Mouse (Mus musculus) layer of hippocampus, postnatal 25 days (tissue): ENCODE measurements around the gene Pdcd6ip. TPM values are rescaled to one million over a fixed set of nuclear protein-coding genes. Genes with fewer than 3 reads are reported as not detected.
"Not testable (repeated sequence)": the region's sequence is repeated elsewhere in the genome, so short reads cannot be mapped to it uniquely, and the experiment has no call there.

Experiments
- DNase-seq, 2 experiments: peaks; one replicate each; pipeline ENCODE4 v3.0.0; 2022; ENCODE audit warnings: mixed read lengths in 2 of 2, low spot score in 1 of 2; ENCODE audit errors: extremely low spot score in 1 of 2
- total RNA-seq, 2 experiments: library from RNA; stranded (reverse); gene quantifications; 2 replicates each; pipeline ENCODE4 v1.2.3; 2021

Gene Pdcd6ip
- total RNA-seq = 10 to 100 TPM; 56.2 to 62.0 TPM

DNA sequence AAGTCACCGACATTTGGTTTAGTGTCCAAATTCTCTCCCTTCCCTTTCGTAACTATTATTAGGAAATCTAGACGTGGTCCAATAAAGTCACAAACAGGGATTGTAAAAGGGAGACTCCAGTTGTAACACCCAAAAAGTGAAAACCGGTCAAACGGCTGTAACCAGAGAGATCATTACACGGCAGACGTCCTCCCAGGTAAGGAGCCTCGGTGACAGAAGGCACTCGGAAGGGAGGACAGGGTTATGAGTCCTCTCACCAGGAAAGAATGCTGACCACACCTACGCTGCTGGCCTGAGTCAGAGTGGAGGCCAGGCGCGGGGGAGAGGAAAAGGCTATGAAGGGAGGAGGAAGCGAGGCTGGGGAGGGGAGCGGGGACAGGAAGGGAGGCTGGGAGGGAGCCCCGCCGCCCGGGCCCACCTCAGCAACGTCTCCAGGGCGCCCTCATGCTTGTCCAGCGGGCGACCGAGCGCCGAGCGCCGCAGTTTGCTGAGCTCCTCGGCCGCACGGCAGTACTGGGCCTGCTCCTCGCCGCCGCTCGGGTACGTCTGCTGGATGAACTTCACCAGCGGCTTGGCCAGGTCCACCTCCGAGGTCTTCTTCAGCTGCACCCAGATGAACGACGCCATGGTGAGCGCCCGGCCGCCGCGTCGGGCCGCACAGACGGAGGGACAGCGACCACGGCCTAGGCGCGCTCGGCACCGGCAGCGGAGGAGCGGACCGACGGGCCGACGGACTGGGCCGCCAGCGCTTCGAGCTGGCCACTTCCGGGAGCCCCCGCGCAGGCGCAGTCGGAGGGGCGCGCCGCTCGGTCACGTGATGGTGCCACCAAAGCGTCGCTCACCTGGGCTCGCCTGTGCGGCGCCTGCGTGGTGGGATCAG is at the start of gene Pdcd6ip:
Gene Pdcd6ip, minus strand, starts transcription at position 779 of the 880 bp plus-strand sequence.
- DNase-seq = peak; percentile 90 to 93

DNA sequence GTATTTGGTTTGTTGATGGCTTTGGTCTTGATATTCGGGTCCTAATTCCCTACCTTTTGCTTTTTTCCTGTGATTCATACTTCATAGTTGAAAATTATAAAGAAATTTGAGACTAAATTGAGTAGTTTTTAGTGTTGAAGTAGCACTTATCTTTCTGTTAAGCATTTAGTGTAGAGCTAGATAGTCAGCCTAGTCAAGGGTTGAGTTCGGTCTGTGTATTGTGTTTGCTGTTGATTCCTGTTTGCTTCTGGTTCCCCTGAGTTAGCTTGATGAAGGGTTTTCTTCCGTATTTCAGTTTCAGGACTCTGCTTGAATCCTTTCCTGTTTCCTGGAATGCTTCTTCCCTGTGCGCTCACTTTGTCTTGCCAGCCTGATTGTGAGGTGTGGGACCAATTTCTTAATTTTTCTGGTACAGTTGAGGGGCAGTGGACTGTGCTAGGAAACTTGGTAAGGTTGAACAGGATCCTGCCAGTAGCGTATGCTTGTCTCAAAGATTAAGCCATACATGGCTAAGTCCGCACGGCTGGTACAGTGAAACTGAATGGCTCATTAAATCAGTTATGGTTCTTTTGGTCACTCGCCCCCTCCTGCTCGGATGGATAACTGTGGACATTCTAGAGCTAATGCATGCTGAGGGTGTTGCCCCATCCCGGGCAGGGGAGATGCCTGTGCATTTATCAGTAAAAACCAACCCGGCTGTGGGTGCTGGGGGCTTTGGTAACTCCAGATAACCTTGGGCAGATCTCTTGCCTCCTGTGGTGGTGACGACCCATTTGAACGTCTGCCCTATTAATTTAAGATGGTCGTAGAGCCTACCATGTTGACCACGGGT is 48.0 kb upstream of the Pdcd6ip start:
- no peak for DNase-seq

- no peak for DNase-seq
Observed at GRCm38 (mm10) chr9:113749356-113749755, 41.3 kb upstream of the Pdcd6ip start.

GRCm38 (mm10) chr9:113743291-113743690 is 35.2 kb upstream of the Pdcd6ip start:
- no peak for DNase-seq

DNA sequence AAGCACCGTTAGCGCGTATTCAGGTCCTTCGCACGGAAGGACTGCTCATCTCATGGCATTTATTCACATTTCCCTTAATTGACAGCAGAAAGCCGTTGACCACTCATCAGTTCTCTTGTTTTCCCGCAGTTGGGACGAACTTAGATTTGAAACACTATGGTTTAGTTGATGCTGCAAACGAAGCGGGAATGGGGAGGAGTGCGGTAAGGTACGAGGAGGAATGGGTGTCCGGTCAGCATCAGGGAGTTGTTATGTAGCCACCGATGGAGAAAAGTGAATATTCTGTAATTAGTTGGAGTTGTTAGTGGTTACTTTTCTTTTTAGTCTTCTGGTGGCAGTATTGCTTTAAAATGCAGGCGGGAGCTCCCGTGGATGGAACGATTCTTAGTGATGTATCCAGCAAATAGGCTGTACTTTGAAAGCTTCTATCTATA is 34.3 kb upstream of the Pdcd6ip start:
- DNase-seq = peak in 1 of 2 experiments; percentile 11

DNA sequence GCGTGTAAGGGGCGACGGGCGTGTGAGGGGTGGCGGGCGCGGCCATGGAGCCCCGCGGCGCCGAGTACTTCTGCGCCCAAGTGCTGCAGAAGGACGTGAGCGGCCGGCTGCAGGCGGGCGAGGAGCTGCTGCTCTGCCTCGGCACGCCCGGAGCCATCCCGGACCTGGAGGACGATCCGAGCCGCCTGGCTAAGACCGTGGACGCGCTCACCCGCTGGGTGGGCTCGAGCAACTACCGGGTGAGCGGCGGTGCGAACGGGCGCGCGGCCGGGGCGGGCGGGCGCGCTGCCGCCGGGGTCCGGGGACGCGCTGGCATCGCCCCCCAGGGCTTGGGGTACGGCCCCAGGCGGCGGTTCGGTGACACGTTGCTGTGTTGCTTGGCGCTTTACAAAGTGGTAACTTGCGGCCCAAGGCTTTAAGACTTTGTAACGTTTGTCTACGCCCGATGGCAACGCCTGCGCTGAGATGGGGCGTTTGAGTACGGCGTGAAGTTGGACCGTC is 33.6 kb upstream of the Pdcd6ip start:
- peak; percentile 16 to 42 for DNase-seq

DNA sequence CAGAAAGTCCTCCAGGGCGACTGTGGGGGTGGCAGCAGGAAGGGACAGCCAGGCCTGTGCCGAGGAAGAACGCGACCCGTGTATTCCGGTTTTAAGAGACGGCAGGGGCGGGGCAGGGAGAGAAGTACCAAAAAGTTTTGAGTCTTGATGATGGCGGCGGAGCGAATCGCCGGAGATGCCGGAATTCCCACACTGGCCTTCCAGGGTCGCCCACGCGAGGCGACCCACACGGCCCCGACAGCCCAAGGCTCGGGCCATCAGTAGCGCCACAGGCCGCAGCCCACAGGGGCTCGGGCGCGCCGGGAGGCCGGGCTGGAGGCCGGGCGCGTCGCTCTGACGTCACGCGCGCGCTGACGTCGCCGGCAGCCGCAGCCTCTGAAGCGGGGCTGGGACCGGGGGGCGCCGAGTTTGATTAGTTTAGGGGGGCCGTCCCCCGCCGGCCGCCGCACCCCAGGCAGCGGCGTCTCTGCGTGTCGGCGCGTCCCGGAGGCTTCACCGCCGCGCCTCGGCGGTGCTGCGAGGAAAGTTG is 33.1 kb upstream of the Pdcd6ip start, which contains the start of gene Clasp2:
Gene Clasp2, plus strand, starts transcription at position 366 of the 529 bp plus-strand sequence.
- DNase-seq = peak; percentile 58 to 75

DNA sequence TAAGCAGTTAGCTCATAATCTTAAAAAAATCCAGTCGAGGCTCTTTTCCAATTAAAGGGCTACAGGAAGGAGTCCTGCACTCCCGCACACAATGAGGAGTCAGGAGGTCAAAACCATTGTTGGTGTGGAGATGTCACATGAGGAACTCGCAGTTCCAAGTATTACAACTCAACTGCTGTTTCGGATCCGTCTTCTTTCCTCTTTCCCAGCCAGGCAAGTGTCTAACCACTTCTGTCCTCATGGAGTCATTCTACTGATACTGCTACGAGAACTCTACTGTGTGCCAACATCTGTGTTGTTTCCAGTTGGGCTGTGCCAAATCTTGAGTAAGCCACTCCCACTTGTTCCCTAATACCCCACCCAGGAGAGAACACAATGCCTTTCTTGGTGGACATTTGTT is 30.9 kb upstream of the Pdcd6ip start:
- DNase-seq = no peak

GRCm38 (mm10) chr9:113738021-113738420 is 30.0 kb upstream of the Pdcd6ip start:
- no peak for DNase-seq

DNA sequence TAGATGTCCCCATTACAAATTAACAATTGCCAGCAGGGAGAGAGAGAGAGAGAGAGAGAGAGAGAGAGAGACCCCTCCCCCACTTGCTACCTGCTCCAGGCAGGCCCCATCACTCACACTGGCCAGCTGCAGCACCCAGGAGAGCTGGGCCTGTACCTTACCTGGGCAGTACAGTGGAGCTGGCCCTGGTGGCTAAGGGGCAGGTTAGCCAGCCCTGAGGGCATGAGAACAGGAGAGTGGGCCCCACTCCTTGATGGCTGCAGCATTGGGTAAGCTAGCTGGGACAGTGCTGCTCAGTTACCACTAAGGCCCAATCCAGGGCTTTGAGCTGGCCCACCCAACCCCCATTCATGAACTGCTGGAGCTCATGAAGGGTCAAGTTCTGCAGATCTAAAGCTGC is 27.9 kb upstream of the Pdcd6ip start:
- no peak for DNase-seq

GRCm38 (mm10) chr9:113731540-113731939 is 23.5 kb upstream of the Pdcd6ip start:
- no peak for DNase-seq

GRCm38 (mm10) chr9:113726991-113727680 is 19.1 kb upstream of the Pdcd6ip start:
- no peak for DNase-seq

- no peak for DNase-seq
Observed at GRCm38 (mm10) chr9:113726131-113726530, 18.1 kb upstream of the Pdcd6ip start.

DNA sequence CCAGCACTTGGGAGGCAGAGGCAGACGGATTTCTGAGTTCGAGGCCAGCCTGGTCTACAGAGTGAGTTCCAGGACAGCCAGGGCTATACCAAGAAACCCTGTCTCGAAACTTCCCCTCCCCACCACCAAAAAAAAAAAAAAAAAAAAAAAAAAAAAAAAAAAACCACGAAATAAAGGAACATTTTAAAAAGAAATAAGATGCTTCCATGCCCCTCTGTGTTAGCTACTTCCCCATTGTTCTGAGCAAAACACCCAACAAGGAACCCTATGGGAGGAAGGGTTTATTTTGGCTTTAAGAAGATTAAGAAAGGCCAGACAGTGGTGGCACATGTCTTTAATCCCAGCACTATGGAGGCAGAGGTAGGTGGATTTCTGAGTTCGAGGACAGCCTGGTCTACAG is 17.6 kb upstream of the Pdcd6ip start:
- not testable (repeated sequence) for DNase-seq

DNA sequence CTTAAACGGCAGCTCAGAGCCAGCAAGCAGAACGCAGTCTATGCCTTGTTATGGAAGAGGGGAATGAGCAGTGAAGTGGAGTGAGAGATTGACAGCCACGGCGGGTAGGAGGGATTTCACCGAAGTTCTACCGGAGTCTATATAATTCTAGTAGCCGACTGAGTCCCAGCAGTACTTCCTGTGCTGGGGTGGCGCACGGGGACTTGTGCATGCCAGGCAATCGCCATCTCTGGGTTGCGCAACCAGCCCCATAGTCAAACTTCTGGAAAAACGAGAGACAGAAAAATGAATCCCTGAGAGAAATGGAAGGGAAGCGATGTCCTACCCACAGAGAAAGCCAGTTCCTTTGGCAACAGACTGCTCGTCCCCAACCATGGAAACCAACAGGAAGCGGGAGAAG is 16.6 kb upstream of the Pdcd6ip start:
- DNase-seq = no peak

GRCm38 (mm10) chr9:113719063-113719462 is 11.0 kb upstream of the Pdcd6ip start:
- peak in 1 of 2 experiments; percentile 16 for DNase-seq

GRCm38 (mm10) chr9:113710871-113711270 is 2.8 kb upstream of the Pdcd6ip start:
- DNase-seq = no peak

DNA sequence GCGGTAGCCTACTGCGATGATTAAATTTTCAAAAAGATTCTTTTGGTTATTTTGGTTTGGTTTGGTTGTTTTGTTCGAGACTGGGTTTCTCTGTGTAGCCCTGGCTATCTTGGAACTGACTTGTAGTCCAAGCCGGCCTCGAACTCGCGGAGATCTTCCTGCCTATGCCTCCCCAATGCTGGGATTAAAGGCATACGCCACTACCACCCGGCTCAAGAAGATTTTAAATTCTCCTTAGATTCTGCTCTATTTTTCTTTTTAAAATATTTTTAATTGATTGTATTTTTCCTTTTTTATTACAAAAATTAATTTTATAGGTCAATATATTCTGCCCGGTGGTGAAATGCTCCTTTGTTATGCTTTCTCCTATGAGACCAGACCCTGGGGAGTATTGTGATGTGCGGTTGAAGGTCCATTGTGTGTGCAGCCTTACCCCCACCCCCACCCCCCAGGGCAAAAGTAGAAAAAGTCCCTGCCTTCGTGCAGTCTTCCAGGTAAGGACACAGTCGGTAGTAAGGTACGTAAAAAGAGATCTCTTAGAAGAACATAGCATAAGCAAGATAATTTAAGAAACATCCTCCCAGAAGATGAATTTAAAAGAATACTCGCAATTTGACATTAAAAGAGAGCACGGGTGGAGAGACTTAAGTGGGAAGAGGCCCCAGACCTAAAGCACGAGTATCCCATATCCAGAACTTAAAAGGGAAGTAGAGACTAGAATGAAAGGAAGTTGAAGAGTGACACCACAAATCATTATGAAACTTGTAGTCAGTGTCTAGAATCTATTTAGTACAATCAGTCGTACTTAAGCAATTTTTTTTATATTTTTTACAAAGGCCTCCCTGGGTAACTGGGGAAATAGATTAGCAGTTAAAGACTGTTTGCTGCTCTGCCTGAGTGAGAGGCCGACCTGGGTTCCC is 562 bp upstream of the Pdcd6ip start:
- no peak for DNase-seq

GRCm38 (mm10) chr9:113706841-113707240 is 1.2 kb downstream of the Pdcd6ip start:
- no peak for DNase-seq
